Mouse (Mus musculus) liver, adult 2 months (tissue): Measurements from ENCODE around the gene Ubtd1. TPM values are rescaled to one million over a fixed set of nuclear protein-coding genes. Genes with fewer than 3 reads are reported as not detected.

Source experiments
- polyA plus RNA-seq: library from polyadenylated mRNA; depleted of rRNA; stranded (reverse); fragments of >200 nt; gene quantifications from 2 replicates; pipeline ENCODE4 v1.2.3, GENCODE M21; 2012; rRNA removed
- total RNA-seq: library from RNA; depleted of rRNA; stranded (reverse); fragments of >200 nt; gene quantifications from 2 replicates; pipeline ENCODE4 v1.2.3, GENCODE M21; 2014; rRNA removed

Ubtd1 gene
- total and polyA plus RNA-seq, 2 experiments: 4.6 to 15.3 TPM

Other genes starting within 250 kb of the Ubtd1 start
- 0.07 and 0.09 TPM in 2 replicates for gene Slit1, start 238.1 kb upstream of the Ubtd1 start, total RNA-seq
- 0.02 and 0.18 TPM in 2 replicates for gene Slit1, start 238.1 kb upstream of the Ubtd1 start, polyA plus RNA-seq
- gene Arhgap19, start 179.7 kb upstream of the Ubtd1 start, total RNA-seq: 1.9 and 2.8 TPM in 2 replicates
- 0.72 and 1.2 TPM in 2 replicates for gene Arhgap19, start 179.7 kb upstream of the Ubtd1 start, polyA plus RNA-seq
- gene Frat1, start 151.8 kb upstream of the Ubtd1 start, total RNA-seq: 1.9 and 3.3 TPM in 2 replicates
- gene Frat1, start 151.8 kb upstream of the Ubtd1 start, polyA plus RNA-seq: 5.5 and 5.6 TPM in 2 replicates
- gene Frat2, start 133.6 kb upstream of the Ubtd1 start, total RNA-seq: 0.87 and 1.3 TPM in 2 replicates
- 2.2 and 2.4 TPM in 2 replicates for gene Frat2, start 133.6 kb upstream of the Ubtd1 start, polyA plus RNA-seq
- gene Rrp12, start 85.6 kb upstream of the Ubtd1 start, total RNA-seq: 1.4 and 1.8 TPM in 2 replicates
- 2.4 and 4.1 TPM in 2 replicates for gene Rrp12, start 85.6 kb upstream of the Ubtd1 start, polyA plus RNA-seq
- gene Pgam1, start 69.8 kb upstream of the Ubtd1 start, total RNA-seq: 108 and 145 TPM in 2 replicates
- 195 and 215 TPM in 2 replicates for gene Pgam1, start 69.8 kb upstream of the Ubtd1 start, polyA plus RNA-seq
- 5.6 and 6.5 TPM in 2 replicates for gene Exosc1, start 48.3 kb upstream of the Ubtd1 start, total RNA-seq
- gene Exosc1, start 48.3 kb upstream of the Ubtd1 start, polyA plus RNA-seq: 5.9 and 8.2 TPM in 2 replicates
- gene Zdhhc16, start 48.3 kb upstream of the Ubtd1 start, total RNA-seq: 7.9 and 15.0 TPM in 2 replicates
- 40.9 and 49.9 TPM in 2 replicates for gene Zdhhc16, start 48.3 kb upstream of the Ubtd1 start, polyA plus RNA-seq
- 14.9 and 15.1 TPM in 2 replicates for gene Mms19, start 606 bp upstream of the Ubtd1 start, total RNA-seq
- gene Mms19, start 606 bp upstream of the Ubtd1 start, polyA plus RNA-seq: 23.2 and 39.5 TPM in 2 replicates
- gene Ankrd2, start 54.2 kb downstream of the Ubtd1 start, total RNA-seq: 1.1 and 1.2 TPM in 2 replicates
- gene Ankrd2, start 54.2 kb downstream of the Ubtd1 start, polyA plus RNA-seq: 0.37 and 0.65 TPM in 2 replicates
- 128 and 132 TPM in 2 replicates for gene Hoga1, start 63.8 kb downstream of the Ubtd1 start, total RNA-seq
- 247 and 290 TPM in 2 replicates for gene Hoga1, start 63.8 kb downstream of the Ubtd1 start, polyA plus RNA-seq
- 13.9 and 17.1 TPM in 2 replicates for gene 4933411K16Rik, start 70.5 kb downstream of the Ubtd1 start, total RNA-seq
- 3.5 and 7.0 TPM in 2 replicates for gene 4933411K16Rik, start 70.5 kb downstream of the Ubtd1 start, polyA plus RNA-seq
- 0.09 and 0.13 TPM in 2 replicates for gene Morn4, start 104.6 kb downstream of the Ubtd1 start, total RNA-seq
- gene Morn4, start 104.6 kb downstream of the Ubtd1 start, polyA plus RNA-seq: 0.27 and 0.44 TPM in 2 replicates
- 20.2 and 23.8 TPM in 2 replicates for gene Pi4k2a, start 108.7 kb downstream of the Ubtd1 start, total RNA-seq
- 43.3 and 46.1 TPM in 2 replicates for gene Pi4k2a, start 108.7 kb downstream of the Ubtd1 start, polyA plus RNA-seq
- 49.0 and 53.6 TPM in 2 replicates for gene Avpi1, start 147.3 kb downstream of the Ubtd1 start, total RNA-seq
- 35.9 and 38.2 TPM in 2 replicates for gene Avpi1, start 147.3 kb downstream of the Ubtd1 start, polyA plus RNA-seq
- 11.9 and 12.1 TPM in 2 replicates for gene Marveld1, start 165.6 kb downstream of the Ubtd1 start, total RNA-seq
- gene Marveld1, start 165.6 kb downstream of the Ubtd1 start, polyA plus RNA-seq: 25.7 and 29.8 TPM in 2 replicates
- 11.1 and 13.4 TPM in 2 replicates for gene Zfyve27, start 182.2 kb downstream of the Ubtd1 start, total RNA-seq
- gene Zfyve27, start 182.2 kb downstream of the Ubtd1 start, polyA plus RNA-seq: 14.1 and 22.0 TPM in 2 replicates
- not detected in 2 replicates for gene Sfrp5, start 220.5 kb downstream of the Ubtd1 start, total RNA-seq
- 0.12 TPM in 1 of 2 replicates, not detected in the other for gene Sfrp5, start 220.5 kb downstream of the Ubtd1 start, polyA plus RNA-seq